Mouse (Mus musculus) brain, embryonic 14.5 days (tissue): Measurements from ENCODE around the gene Ak7.

Experiments
- CTCF ChIP-seq: fragments of 200-500 bp; IDR thresholded peaks from 2 replicates; pipeline ENCODE4 v1.5.1; 2012; ENCODE audit warnings: inconsistent platforms, mild to moderate bottlenecking, moderate library complexity, borderline replicate concordance; ENCODE audit not compliant: insufficient read depth, insufficient read length; ENCODE audit errors: extremely low read depth
- POLR2A ChIP-seq: fragments of 200-500 bp; IDR thresholded peaks from 2 replicates; pipeline ENCODE4 v1.6.1; 2012; ENCODE audit warnings: mild to moderate bottlenecking, inconsistent platforms, borderline replicate concordance; ENCODE audit not compliant: poor library complexity, insufficient read depth, insufficient read length, severe bottlenecking; ENCODE audit errors: extremely low read depth

- TF ChIP-seq CTCF = no peak
- no peak for TF ChIP-seq POLR2A
These were observed 55.4 kb downstream of the Ak7 start for GRCm38 (mm10) chr12:105761171-105761570.
